Mouse (Mus musculus): ENCODE data around the gene Cdh13. TPM values are rescaled to one million over a fixed set of nuclear protein-coding genes. Genes with fewer than 3 reads are reported as not detected.
"Not testable (repeated sequence)": the region's sequence is repeated elsewhere in the genome, so short reads cannot be mapped to it uniquely, and the experiment has no call there.

The Cdh13 gene
- polyA plus RNA-seq, 1 experiment from 2014 or later, result 0.53 TPM

DNA sequence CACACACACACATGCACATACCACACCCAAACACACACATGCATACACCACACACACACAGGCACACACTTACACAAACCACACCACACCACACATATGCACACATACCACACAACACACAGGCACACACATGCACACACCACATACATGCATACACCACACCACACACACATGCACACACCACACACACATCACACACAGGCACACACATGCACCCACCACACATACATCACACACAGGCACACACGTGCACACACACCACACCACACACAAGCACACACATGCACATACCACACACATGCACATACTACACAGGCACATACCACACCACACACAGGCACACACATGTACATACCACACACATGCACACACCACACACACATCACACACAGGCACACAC, 991.9 kb downstream of the Cdh13 start:
- Histone ChIP-seq H3K4me1 (ENCODE audit: insufficient read depth) (no peaks in the 10 kb centered on the region), H3K9me3 (ENCODE audit: low read length) (no peaks in the 10 kb centered on the region), H3K4me3 (ENCODE audit: low read depth, low read length) (no peak overlapping the region), H3K27me3 (ENCODE audit: insufficient read depth, low read length) (no peaks in the 10 kb centered on the region), H3K36me3 (replicated peaks; ENCODE audit: insufficient read depth, low read length) (no peaks in the 10 kb centered on the region), H3K4me2 (ENCODE audit: low read depth, low read length) (no peak overlapping the region), H3K27ac (ENCODE audit: low read depth) (no peak overlapping the region), H3K9ac (replicated peaks) (no peak overlapping the region)
- TF ChIP-seq CTCF (IDR thresholded peaks at IDR 0.05; ENCODE audit: low read depth), result no peak
- no peak for TF ChIP-seq EP300 (IDR thresholded peaks at IDR 0.05; ENCODE audit: low read depth)
- DNase-seq (no peak), ATAC-seq (no peak)
- WGBS (ENCODE audit: insufficient replicate concordance), result 86% methylated on average over 1 of the region's 1 CpGs

DNA sequence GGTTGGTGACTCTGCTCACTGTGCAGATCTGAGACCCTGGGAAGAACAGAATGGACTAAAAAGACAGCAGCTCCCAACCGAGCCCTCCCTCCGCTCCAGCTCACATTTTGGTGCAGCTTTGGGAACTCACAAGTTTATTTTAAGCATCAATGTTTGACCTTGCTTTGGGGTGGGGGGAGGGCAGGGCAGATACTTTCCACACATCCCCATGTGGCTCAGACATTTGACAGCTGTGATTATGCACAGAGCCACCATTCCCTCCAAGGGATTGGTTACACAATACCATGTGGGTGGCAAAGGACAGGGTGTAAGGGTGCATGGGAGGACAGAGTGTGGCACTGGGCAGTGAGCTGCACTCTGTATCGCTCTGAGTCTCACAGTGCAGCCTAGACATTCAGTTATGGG, 993.5 kb downstream of the Cdh13 start:
- no peak for DNase-seq
- H3K9me3 ChIP-seq (ENCODE audit: low read length), result no peaks in the 10 kb centered on the region
- ATAC-seq, result no peak
- H3K4me2 ChIP-seq (ENCODE audit: low read depth, low read length), result no peak overlapping the region
- H3K4me3 ChIP-seq (ENCODE audit: low read depth, low read length), result no peak overlapping the region
- 66% methylated on average over 3 of the region's 3 CpGs for WGBS (ENCODE audit: insufficient replicate concordance)
- H3K9ac ChIP-seq (replicated peaks), result no peak overlapping the region
- no peak for TF ChIP-seq CTCF (IDR thresholded peaks at IDR 0.05; ENCODE audit: low read depth)
- no peak overlapping the region for H3K27ac ChIP-seq (ENCODE audit: low read depth)
- H3K27me3 ChIP-seq (ENCODE audit: insufficient read depth, low read length), result no peaks in the 10 kb centered on the region
- H3K4me1 ChIP-seq (ENCODE audit: insufficient read depth), result no peaks in the 10 kb centered on the region
- no peaks in the 10 kb centered on the region for H3K36me3 ChIP-seq (replicated peaks; ENCODE audit: insufficient read depth, low read length)

DNA sequence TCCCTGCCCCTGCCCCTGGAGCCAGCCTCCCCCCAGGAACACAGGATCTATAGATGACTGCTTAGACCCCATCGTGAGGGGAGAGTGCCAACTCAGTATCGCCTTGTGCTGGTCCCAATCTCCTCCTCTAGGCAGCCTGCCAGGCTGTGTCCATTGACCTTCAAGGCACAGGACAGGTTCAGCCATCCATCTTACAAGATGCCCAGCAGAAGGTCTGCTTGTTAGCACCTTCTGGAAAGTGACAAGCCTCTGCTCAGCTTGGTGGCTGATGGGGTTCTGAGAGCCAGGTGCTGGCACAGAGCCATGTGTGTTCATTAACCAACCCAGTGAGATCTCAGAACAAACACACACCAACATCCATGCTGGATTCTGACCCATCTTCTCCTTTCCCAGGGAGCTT, 998.2 kb downstream of the Cdh13 start:
- DNase-seq (no peak), ATAC-seq (no peak)

DNA sequence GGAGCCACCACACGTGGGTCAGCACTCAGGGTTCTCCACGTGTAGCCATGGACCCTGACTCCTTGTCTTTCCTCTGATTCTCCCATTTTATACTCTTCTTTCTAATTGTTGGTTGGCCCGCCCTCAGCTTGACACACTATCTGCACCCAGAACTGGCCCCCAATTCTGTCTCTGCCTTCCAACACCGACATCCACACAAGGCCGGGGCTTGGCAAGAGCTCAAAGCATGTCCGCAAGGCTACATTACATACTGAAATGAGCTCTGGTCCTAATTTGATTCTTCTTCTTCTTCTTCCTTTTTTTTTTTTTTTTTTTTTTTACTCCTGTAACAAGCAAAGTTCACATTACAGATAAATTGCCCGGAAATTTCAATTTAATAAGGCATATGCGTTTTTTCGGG, 1001.0 kb downstream of the Cdh13 start:
- ATAC-seq (no peak), DNase-seq (no peak)
- no peak overlapping the region for H3K4me3 ChIP-seq (ENCODE audit: low read depth, low read length)
- H3K27ac ChIP-seq (ENCODE audit: low read depth), result no peak overlapping the region
- no peaks in the 10 kb centered on the region for H3K9me3 ChIP-seq (ENCODE audit: low read length)
- H3K36me3 ChIP-seq (replicated peaks; ENCODE audit: insufficient read depth, low read length), result no peaks in the 10 kb centered on the region
- H3K4me2 ChIP-seq (ENCODE audit: low read depth, low read length), result no peak overlapping the region
- no peaks in the 10 kb centered on the region for H3K4me1 ChIP-seq (ENCODE audit: insufficient read depth)
- no peak for TF ChIP-seq CTCF (IDR thresholded peaks at IDR 0.05; ENCODE audit: low read depth)
- TF ChIP-seq EP300 (IDR thresholded peaks at IDR 0.05; ENCODE audit: low read depth), result no peak
- no peak overlapping the region for H3K9ac ChIP-seq (replicated peaks)
- no peaks in the 10 kb centered on the region for H3K27me3 ChIP-seq (ENCODE audit: insufficient read depth, low read length)
- WGBS (ENCODE audit: insufficient replicate concordance), result 73% methylated on average over 9 of the region's 9 CpGs

More for the DNA sequence above, 998.2 kb downstream of the Cdh13 start:
- Histone ChIP-seq H3K9ac (replicated peaks) (no peak overlapping the region), H3K4me3 (ENCODE audit: low read depth, low read length) (no peak overlapping the region), H3K27me3 (ENCODE audit: insufficient read depth, low read length) (no peaks in the 10 kb centered on the region), H3K36me3 (replicated peaks; ENCODE audit: insufficient read depth, low read length) (no peaks in the 10 kb centered on the region), H3K4me2 (ENCODE audit: low read depth, low read length) (no peak overlapping the region), H3K9me3 (ENCODE audit: low read length) (no peaks in the 10 kb centered on the region), H3K27ac (ENCODE audit: low read depth) (no peak overlapping the region), H3K4me1 (ENCODE audit: insufficient read depth) (no peaks in the 10 kb centered on the region)
- TF ChIP-seq CTCF (IDR thresholded peaks at IDR 0.05; ENCODE audit: low read depth), result no peak
- no peak for TF ChIP-seq EP300 (IDR thresholded peaks at IDR 0.05; ENCODE audit: low read depth)
- WGBS (ENCODE audit: insufficient replicate concordance), result 84% methylated on average over 2 of the region's 2 CpGs

DNA sequence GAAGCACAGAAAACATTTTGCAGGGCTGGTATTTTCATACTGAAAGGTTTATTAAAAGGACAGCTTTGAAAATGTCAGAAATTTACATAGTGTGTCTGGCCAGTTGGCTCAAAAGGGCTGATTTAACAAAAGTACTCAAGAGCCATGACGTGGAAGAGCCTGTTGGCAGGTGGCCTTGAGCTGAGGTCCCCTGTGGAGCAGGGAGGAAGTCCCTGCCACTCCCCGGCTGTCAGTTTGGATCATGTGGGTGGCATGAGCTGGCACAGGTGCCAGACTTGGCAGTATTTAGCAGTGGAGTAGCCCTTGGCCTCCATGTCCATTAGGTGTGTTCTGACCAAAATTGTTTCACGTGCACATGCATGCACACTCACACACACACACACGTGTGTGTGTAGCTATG, 1001.4 kb downstream of the Cdh13 start:
- Histone ChIP-seq H3K9me3 (ENCODE audit: low read length) (no peaks in the 10 kb centered on the region), H3K27ac (ENCODE audit: low read depth) (no peak overlapping the region), H3K4me3 (ENCODE audit: low read depth, low read length) (no peak overlapping the region), H3K4me1 (ENCODE audit: insufficient read depth) (no peaks in the 10 kb centered on the region), H3K27me3 (ENCODE audit: insufficient read depth, low read length) (no peaks in the 10 kb centered on the region), H3K36me3 (replicated peaks; ENCODE audit: insufficient read depth, low read length) (no peaks in the 10 kb centered on the region), H3K9ac (replicated peaks) (no peak overlapping the region), H3K4me2 (ENCODE audit: low read depth, low read length) (no peak overlapping the region)
- no peak for ATAC-seq
- DNase-seq, result no peak
- no peak for TF ChIP-seq CTCF (IDR thresholded peaks at IDR 0.05; ENCODE audit: low read depth)
- no peak for TF ChIP-seq EP300 (IDR thresholded peaks at IDR 0.05; ENCODE audit: low read depth)
- WGBS (ENCODE audit: insufficient replicate concordance), result 69% methylated on average over 4 of the region's 4 CpGs

DNA sequence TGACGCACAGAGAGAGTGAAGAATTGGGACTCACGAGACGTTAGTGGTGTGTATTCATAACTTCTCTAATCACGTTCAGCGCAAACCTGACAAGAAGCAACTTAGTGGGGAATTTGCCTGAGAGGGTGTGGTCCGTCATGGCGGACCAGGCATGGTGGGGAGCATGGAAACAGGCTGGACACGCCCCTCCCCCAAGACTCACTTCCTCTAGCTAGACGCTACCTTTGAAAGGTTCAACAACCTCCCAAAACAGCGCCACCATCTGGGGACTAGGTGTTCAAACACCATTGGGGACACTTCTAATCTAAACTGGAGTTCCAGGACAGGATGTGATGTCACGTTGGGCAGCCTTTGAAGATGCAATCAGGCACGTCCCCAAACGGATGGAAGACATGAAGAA, 1011.9 kb downstream of the Cdh13 start:
- no peak for DNase-seq
- Histone ChIP-seq H3K4me3 (ENCODE audit: low read depth, low read length) (no peak overlapping the region), H3K4me2 (ENCODE audit: low read depth, low read length) (no peak overlapping the region), H3K27ac (ENCODE audit: low read depth) (no peak overlapping the region), H3K27me3 (ENCODE audit: insufficient read depth, low read length) (no peaks in the 10 kb centered on the region), H3K9me3 (ENCODE audit: low read length) (peaks cover 4% of the 10 kb centered on the region), H3K36me3 (replicated peaks; ENCODE audit: insufficient read depth, low read length) (no peaks in the 10 kb centered on the region), H3K9ac (replicated peaks) (no peak overlapping the region), H3K4me1 (ENCODE audit: insufficient read depth) (no peaks in the 10 kb centered on the region)
- TF ChIP-seq EP300 (IDR thresholded peaks at IDR 0.05; ENCODE audit: low read depth) (no peak), CTCF (IDR thresholded peaks at IDR 0.05; ENCODE audit: low read depth) (no peak)
- no peak for ATAC-seq
- 72% methylated on average over 13 of the region's 13 CpGs for WGBS (ENCODE audit: insufficient replicate concordance)

DNA sequence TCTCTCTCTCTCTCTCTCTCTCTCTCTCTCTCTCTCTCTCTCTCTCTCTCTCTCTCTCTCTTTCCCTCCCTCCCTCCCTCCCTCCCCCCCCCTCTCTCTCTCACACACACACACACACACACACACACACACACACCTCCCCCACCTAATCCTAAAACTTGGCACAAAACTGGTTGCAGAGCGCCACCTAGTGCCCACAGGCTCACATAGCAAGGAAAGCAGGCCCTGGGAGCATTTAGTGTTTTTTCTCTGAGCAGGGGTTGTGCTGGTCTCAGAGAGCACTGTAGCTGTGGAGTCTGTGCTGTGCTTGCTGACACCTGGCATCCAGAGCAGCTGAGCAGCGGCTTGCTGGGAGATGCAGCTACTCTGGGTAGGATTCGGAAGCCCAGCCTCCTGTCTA, 1014.2 kb downstream of the Cdh13 start:
- not testable (repeated sequence) for H3K27me3 ChIP-seq (ENCODE audit: insufficient read depth, low read length); H3K4me3 ChIP-seq (ENCODE audit: low read depth, low read length); H3K36me3 ChIP-seq (replicated peaks; ENCODE audit: insufficient read depth, low read length); H3K4me1 ChIP-seq (ENCODE audit: insufficient read depth); H3K9me3 ChIP-seq (ENCODE audit: low read length); ATAC-seq; H3K27ac ChIP-seq (ENCODE audit: low read depth); H3K9ac ChIP-seq (replicated peaks); H3K4me2 ChIP-seq (ENCODE audit: low read depth, low read length)
- 25% methylated on average over 3 of the region's 3 CpGs for WGBS (ENCODE audit: insufficient replicate concordance)
- TF ChIP-seq CTCF (IDR thresholded peaks at IDR 0.05; ENCODE audit: low read depth), result peak; percentile 71
- DNase-seq, result peak; percentile 35

Data from liver, postnatal 0 days (tissue).